Mouse (Mus musculus) heart, postnatal 14 days (tissue): ENCODE results near the gene Stum. TPM values are rescaled to one million over a fixed set of nuclear protein-coding genes. Genes with fewer than 3 reads are reported as not detected.

Experiments used
- DNase-seq, 2 experiments: peaks; one replicate each; pipeline ENCODE4 v3.0.0; 2021 to 2022
- intact Hi-C: fragments of 180-260 bp; cut with DNase I; formaldehyde crosslinking; loops from one replicate; pipeline ENCODE4 v1.15.1; 2025
- total RNA-seq, 2 experiments: library from RNA; stranded (reverse); gene quantifications; 2 replicates each; pipeline ENCODE4 v1.2.3; 2021

The Stum gene
- total RNA-seq, 2 experiments from 2014 or later = 0.78 to 1.6 TPM

DNA sequence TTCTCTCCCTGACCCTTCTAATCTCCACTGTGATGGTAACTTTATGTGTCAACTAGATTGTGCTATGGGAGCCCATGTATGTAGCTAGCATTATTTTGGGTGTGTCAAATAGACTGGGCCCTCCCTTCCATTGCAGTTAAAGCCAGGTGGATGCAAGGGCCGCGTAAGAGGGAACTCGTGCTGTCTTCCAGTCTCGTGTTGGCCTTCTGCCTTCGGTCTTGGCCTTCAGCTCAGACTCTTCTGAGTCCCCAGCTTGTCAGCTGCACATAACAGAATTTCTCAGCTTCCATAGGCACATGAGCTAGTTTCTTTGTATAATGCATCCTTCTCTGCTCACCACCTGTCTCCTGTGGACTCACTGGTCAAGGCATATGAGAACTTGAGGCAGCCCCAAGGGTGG is 17.3 kb upstream of the Stum start:
- DNase-seq = no peak

DNA sequence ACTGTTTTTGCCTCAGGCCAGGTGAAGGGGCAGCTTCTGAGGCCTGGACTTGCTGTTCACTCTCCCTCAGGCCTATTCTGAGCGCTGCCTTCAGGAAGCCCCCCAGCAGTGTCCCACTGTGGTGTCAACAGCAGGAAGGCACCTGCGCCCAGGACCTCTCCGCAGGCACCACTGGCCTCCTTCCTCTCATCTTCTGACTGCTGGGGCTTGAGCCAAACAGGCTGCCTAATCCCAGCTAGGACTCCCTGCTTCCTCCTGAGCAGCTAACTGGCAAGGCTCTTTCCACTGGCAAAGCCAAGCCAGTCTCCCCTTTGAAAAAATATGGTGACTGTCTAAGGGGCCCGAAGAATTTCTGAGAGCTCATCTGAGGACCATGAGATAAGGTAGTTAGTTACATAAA is 16.9 kb upstream of the Stum start:
- intact Hi-C loops = no loop called here
- no peak for DNase-seq

More for the DNA sequence above, 17.3 kb upstream of the Stum start:
- intact Hi-C loops = no loop called here

GRCm38 (mm10) chr1:180499766-180500165 is 16.5 kb upstream of the Stum start:
- intact Hi-C loops = no loop called here

GRCm38 (mm10) chr1:180492777-180493176 is 9.5 kb upstream of the Stum start:
- DNase-seq = no peak
- intact Hi-C loops = no loop called here

More at GRCm38 (mm10) chr1:180499766-180500165, 16.5 kb upstream of the Stum start:
- no peak for DNase-seq

- intact Hi-C loops = loop anchor here (2.0 kb wide), 1 partner anchor 63 kb away; no protein-coding TSS in a partner anchor
- no peak for DNase-seq
These were observed 2.0 kb upstream of the Stum start for GRCm38 (mm10) chr1:180485346-180485745.

DNA sequence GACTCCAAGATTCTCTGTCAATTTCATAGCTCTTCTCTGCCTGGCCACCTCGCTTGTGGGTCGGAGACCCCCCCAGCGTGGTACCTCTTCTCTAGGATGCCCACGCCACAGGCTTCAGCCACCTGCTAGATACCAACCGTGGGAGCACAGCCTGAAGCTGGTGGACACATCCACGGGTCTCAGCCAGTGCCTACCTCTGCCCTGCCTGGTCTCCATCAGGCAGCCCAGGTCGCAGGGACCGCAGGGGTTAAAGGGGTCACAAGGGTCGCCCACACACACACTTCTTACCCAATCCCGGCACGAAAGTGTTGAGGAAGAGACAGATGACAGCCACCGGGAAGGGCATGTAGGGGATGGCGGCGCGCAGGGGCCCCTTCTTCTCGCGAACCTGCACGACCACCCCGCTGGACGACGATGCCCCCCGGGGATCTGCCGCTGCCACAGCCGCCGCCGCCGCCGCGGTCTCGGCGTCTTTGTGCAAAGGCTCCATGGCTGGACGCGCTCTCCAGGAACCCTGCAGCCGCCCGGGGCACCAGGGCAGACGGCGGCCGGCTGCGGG is 385 bp downstream of the Stum start:
- intact Hi-C loops = loop anchor here (1.0 to 5.0 kb wide), 3 partner anchors 49 to 306 kb away; no protein-coding TSS in a partner anchor
- DNase-seq = no peak

DNA sequence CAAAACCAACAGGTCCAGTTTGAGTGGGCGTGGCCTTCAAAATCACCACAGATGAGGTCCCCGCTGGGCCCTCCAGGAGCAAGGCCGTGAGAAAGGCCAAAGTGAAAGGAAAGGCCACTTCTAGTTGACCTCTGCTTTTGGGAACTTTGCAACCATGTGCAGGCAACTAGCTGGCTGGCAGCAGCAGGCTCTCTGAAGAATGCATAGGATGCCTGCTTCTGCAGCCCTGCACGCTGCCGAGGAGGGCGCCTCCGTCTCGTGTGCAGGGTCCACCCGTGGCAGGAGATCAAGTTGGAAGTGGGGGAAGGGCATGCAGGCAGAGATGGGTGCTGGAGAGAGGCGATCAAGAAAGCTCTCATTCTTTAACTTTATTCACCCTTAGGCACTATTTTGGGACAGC is 1.3 kb downstream of the Stum start:
- intact Hi-C loops = loop anchor here (5.0 kb wide), 2 partner anchors 215 to 305 kb away; no protein-coding TSS in a partner anchor
- no peak for DNase-seq

DNA sequence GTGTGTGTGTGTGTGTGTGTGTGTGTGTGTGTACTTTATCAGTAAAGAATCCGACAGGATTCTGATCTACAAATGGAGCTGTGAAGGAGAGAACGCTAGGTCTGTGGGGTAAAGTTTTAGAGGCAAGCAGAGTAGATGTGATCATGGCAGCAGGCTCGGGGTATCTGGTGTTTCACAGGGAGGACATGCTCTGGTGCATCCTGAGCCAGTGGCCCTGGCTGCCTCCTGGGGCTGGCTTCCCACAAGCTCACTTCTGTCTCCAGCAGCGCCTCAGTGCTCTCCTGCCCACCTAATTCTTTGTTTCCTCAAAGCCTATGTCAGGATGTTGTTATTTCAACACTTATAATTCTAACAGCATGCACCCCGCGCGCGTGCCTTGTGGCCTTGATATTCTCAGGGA is 2.0 kb downstream of the Stum start:
- intact Hi-C loops = loop anchor here (5.0 kb wide), 2 partner anchors 214 to 304 kb away; no protein-coding TSS in a partner anchor
- no peak for DNase-seq

- intact Hi-C loops = loop anchor here (5.0 kb wide), 2 partner anchors 213 to 303 kb away; no protein-coding TSS in a partner anchor
- DNase-seq = no peak
These were observed 3.0 kb downstream of the Stum start for GRCm38 (mm10) chr1:180480325-180480724.

DNA sequence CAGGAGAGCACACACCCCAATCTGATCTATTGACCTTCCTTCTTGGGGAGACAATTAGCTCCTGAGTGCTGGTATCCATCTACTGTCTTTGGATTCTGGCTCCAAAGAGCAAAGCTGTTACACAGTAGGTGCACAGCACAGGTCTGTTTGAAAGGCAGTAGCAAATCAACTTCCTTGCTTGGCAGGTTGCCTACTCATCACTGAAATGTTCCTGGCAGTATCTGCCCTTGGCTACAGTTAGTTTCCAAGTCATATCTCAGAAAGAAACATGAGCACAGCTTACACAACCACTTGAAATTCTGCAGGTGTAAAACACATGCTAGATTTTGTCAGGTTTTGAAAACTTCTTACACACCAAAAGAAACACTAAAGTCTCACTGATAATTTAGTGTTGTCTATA is 9.7 kb downstream of the Stum start:
- DNase-seq = peak; percentile 33 to 60
- intact Hi-C loops = no loop called here

- intact Hi-C loops = no loop called here
- DNase-seq = no peak
These were observed 15.3 kb downstream of the Stum start for GRCm38 (mm10) chr1:180468004-180468403.

DNA sequence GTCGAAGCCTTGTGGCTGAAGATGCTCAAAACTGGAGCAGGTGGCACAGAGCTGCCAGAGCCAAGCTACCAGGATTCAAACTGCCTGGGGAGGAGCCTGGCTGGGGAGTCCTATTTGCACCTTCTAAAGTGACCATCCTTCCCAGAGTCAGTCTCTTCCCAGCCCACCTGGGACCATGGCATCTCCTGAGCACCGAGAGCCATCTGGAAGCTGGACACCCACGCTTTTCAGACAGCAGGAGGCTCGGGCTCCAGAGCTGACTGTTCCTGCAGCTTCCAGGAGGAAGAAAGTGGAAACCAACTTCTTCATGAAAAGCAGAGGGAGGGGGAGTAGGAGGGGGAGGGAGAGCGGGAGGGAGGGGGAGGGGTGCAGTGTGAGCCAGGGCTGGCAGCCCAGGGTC is 17.7 kb downstream of the Stum start:
- DNase-seq = no peak
- intact Hi-C loops = no loop called here

- intact Hi-C loops = no loop called here
- DNase-seq = no peak
These were observed 18.9 kb downstream of the Stum start for GRCm38 (mm10) chr1:180464357-180464756.

- intact Hi-C loops = no loop called here
- DNase-seq = no peak
These were observed 20.3 kb downstream of the Stum start for GRCm38 (mm10) chr1:180462983-180463475.

- peak; percentile 42 to 67 for DNase-seq
- intact Hi-C loops = no loop called here
These were observed 20.9 kb downstream of the Stum start for GRCm38 (mm10) chr1:180462396-180462795.

GRCm38 (mm10) chr1:180460721-180461120 is 22.6 kb downstream of the Stum start:
- no peak for DNase-seq
- intact Hi-C loops = no loop called here

GRCm38 (mm10) chr1:180458680-180459079 is 24.6 kb downstream of the Stum start:
- intact Hi-C loops = no loop called here
- DNase-seq = peak; percentile 8 to 16

- intact Hi-C loops = no loop called here
These were observed 25.0 kb downstream of the Stum start for GRCm38 (mm10) chr1:180458274-180458673.

GRCm38 (mm10) chr1:180449641-180450040 is 33.7 kb downstream of the Stum start:
- intact Hi-C loops = no loop called here
- DNase-seq = no peak

More at GRCm38 (mm10) chr1:180458274-180458673, 25.0 kb downstream of the Stum start:
- peak; percentile 18 to 25 for DNase-seq

DNA sequence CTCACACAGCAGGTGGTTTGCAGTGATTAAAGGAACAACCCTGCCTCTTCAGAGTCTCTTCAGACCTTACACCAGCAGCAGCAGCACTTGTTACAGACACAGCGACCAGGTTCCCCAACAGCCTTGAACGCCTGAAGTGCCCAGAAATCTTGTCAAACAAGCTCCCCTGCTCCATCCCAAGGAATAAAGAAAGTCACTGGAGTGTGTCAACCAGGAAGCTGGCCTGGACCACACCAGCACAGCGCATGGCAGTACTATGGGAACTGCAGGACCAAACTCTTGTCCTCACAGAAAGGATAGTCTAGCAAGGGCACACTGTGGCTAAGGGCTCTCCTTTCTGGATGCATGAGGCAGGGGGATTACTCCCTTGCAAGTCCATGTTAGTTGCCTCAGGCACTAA is 38.9 kb downstream of the Stum start:
- intact Hi-C loops = no loop called here
- DNase-seq = no peak

DNA sequence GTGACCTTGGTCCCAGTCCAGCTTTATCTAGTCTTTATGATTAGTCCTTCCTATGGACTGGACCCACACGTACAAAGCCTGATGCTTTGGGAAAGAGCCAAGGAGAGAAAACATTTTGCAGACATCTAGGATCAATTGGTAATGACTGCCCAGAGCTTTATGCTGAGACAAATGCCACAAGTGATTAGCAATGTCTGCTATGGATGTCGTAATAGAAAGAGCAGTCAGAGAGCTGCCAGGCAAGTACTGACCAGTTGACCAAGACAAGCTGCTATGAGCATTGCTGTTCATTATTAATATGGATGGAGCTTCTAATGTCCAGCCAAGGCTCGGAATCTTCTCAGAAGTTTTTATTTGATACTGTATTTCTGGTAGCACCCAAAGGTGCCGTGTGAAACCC is 43.8 kb downstream of the Stum start:
- intact Hi-C loops = no loop called here
- DNase-seq = no peak

- DNase-seq = no peak
- intact Hi-C loops = loop anchor here (1.0 to 2.0 kb wide), 3 partner anchors 48 to 330 kb away; partner anchors contain the start of gene Stum
These were observed 48.4 kb downstream of the Stum start for GRCm38 (mm10) chr1:180434925-180435324.
